Mouse (Mus musculus) midbrain, postnatal 0 days (tissue): ENCODE measurements around the gene Nudt19. TPM values are rescaled to one million over a fixed set of nuclear protein-coding genes. Genes with fewer than 3 reads are reported as not detected.
A peak's percentile ranks its signal among the peaks of the same experiment; 100 is the strongest.

Experiments used
- ATAC-seq: fragments of 200-750 bp; cut with Nextera tagmentation; 2 replicates; pipeline ENCODE4 v1.8.0; 2017; ENCODE audit warnings: moderate number of reproducible peaks, mild to moderate bottlenecking, moderate TSS enrichment, moderate library complexity; ENCODE audit not compliant: low FRiP score
- DNase-seq: peaks from one replicate; pipeline ENCODE4 v3.0.0-alpha.2; 2015; ENCODE audit warnings: low spot score
- H3K27ac ChIP-seq: fragments of 300-500 bp; sonication (generic); 2 replicates; pipeline ENCODE4 v1.5.1; 2014; ENCODE audit warnings: low read depth, mild to moderate bottlenecking, low read length, mixed read lengths
- H3K27me3 ChIP-seq: fragments of 300-500 bp; sonication (generic); 2 replicates; pipeline ENCODE4 v1.6.1; 2014; ENCODE audit warnings: low read length, control low read depth, mixed read lengths; ENCODE audit not compliant: insufficient read depth
- H3K36me3 ChIP-seq: fragments of 300-500 bp; sonication (generic); 2 replicates; pipeline ENCODE4 v1.6.1; 2014; ENCODE audit warnings: low read length, control low read depth, mixed read lengths; ENCODE audit not compliant: insufficient read depth
- H3K4me1 ChIP-seq: fragments of 300-500 bp; sonication (generic); 2 replicates; pipeline ENCODE4 v1.6.1; 2014; ENCODE audit warnings: mild to moderate bottlenecking, control low read depth, antibody characterized with exemption, low read length, mixed read lengths; ENCODE audit not compliant: insufficient read depth
- H3K4me2 ChIP-seq: fragments of 300-500 bp; sonication (generic); 2 replicates; pipeline ENCODE4 v1.6.1; 2014; ENCODE audit warnings: low read depth, mild to moderate bottlenecking, low read length, mixed read lengths; ENCODE audit not compliant: poor library complexity, severe bottlenecking
- H3K4me3 ChIP-seq: fragments of 300-500 bp; sonication (generic); 2 replicates; pipeline ENCODE4 v1.5.1; 2014; ENCODE audit warnings: low read depth, mild to moderate bottlenecking, low read length, moderate library complexity
- H3K9ac ChIP-seq: fragments of 300-500 bp; sonication (generic); replicated peaks from 2 replicates; pipeline ENCODE4 v1.6.1; 2014; ENCODE audit warnings: mild to moderate bottlenecking, low read length, moderate library complexity, mixed read lengths; ENCODE audit not compliant: poor library complexity, severe bottlenecking
- H3K9me3 ChIP-seq: fragments of 300-500 bp; sonication (generic); 2 replicates; pipeline ENCODE4 v1.6.1; 2016; ENCODE audit warnings: low read length, control low read depth
- CTCF ChIP-seq: IDR thresholded peaks from 2 replicates; pipeline ENCODE4 v1.5.1; 2016; ENCODE audit warnings: antibody characterized with exemption, mild to moderate bottlenecking
- WGBS: fragments of 180-500 bp; shearing (Covaris S2); extraction: QIAGEN DNeasy Blood & Tissue Kit; methylation state at CpG from one replicate; pipeline ENCODE4 v1.1.7; 2014; 5-methylcytosine and 5-hydroxymethylcytosine counted together
- polyA plus RNA-seq: library from polyadenylated mRNA; unstranded; fragments of >200 nt; fragmentation: Nextera tagmentation; extraction: Ambion mirVana; gene quantifications from 2 replicates; pipeline ENCODE4 v1.2.1, GENCODE M21; 2015
- total RNA-seq: library from RNA; depleted of rRNA; stranded (reverse); fragments of >200 nt; gene quantifications from 2 replicates; pipeline ENCODE4 v1.2.3, GENCODE M21; 2014

The Nudt19 gene
- total and polyA plus RNA-seq, 2 experiments from 2014 or later: 49.3 to 128 TPM

- Histone ChIP-seq H3K4me1 (peaks cover 8% of the 10 kb centered on the region), H3K27me3 (no peaks in the 10 kb centered on the region), H3K9me3 (no peaks in the 10 kb centered on the region), H3K4me3 (no peak overlapping the region), H3K9ac (no peak overlapping the region), H3K36me3 (peaks cover 25% of the 10 kb centered on the region), H3K4me2 (no peak overlapping the region), H3K27ac (no peak overlapping the region)
- no peak for TF ChIP-seq CTCF
- no peak for DNase-seq
- WGBS: 85% methylated on average over 10 of the region's 10 CpGs
- no peak for ATAC-seq
These were observed 34.7 kb upstream of the Nudt19 start for GRCm38 (mm10) chr7:35590731-35591191.

GRCm38 (mm10) chr7:35589485-35589884 is 33.4 kb upstream of the Nudt19 start:
- H3K9me3 ChIP-seq: no peaks in the 10 kb centered on the region
- no peak for DNase-seq
- 87% methylated on average over 7 of the region's 7 CpGs for WGBS
- TF ChIP-seq CTCF: no peak
- no peak overlapping the region for H3K27ac ChIP-seq
- no peak overlapping the region for H3K9ac ChIP-seq
- peaks cover 6% of the 10 kb centered on the region; the same call in 1 of the 2 replicates for H3K27me3 ChIP-seq
- ATAC-seq: no peak
- H3K4me2 ChIP-seq: no peak overlapping the region
- H3K36me3 ChIP-seq: peaks cover 18% of the 10 kb centered on the region
- H3K4me1 ChIP-seq: peaks cover 8% of the 10 kb centered on the region
- H3K4me3 ChIP-seq: no peak overlapping the region

GRCm38 (mm10) chr7:35588680-35589428 is 32.8 kb upstream of the Nudt19 start:
- H3K27me3 ChIP-seq: peaks cover 12% of the 10 kb centered on the region
- no peak overlapping the region for H3K4me2 ChIP-seq
- H3K4me3 ChIP-seq: no peak overlapping the region
- ATAC-seq (no peak), DNase-seq (no peak)
- 92% methylated on average over 9 of the region's 9 CpGs for WGBS
- no peaks in the 10 kb centered on the region for H3K9me3 ChIP-seq
- TF ChIP-seq CTCF: no peak
- peaks cover 16% of the 10 kb centered on the region for H3K36me3 ChIP-seq
- H3K27ac ChIP-seq: no peak overlapping the region
- H3K9ac ChIP-seq: no peak overlapping the region
- H3K4me1 ChIP-seq: peaks cover 8% of the 10 kb centered on the region

GRCm38 (mm10) chr7:35587728-35588127 is 31.6 kb upstream of the Nudt19 start:
- TF ChIP-seq CTCF: no peak
- DNase-seq: no peak
- peaks cover 8% of the 10 kb centered on the region for H3K4me1 ChIP-seq
- no peak overlapping the region for H3K27ac ChIP-seq
- no peak overlapping the region for H3K4me2 ChIP-seq
- ATAC-seq: no peak
- no peak overlapping the region for H3K4me3 ChIP-seq
- peaks cover 23% of the 10 kb centered on the region for H3K27me3 ChIP-seq
- no peak overlapping the region for H3K9ac ChIP-seq
- WGBS: 75% methylated on average over 5 of the region's 5 CpGs
- 0 out of 2 replicates have a peak, but pooled peaks cover 6% of the 10 kb centered on the region for H3K36me3 ChIP-seq
- H3K9me3 ChIP-seq: no peaks in the 10 kb centered on the region

GRCm38 (mm10) chr7:35586906-35587445 is 30.9 kb upstream of the Nudt19 start:
- Histone ChIP-seq H3K4me3 (peak overlapping the region; percentile 87), H3K4me2 (peak overlapping the region; percentile 77), H3K27ac (no peak overlapping the region), H3K4me1 (peaks cover 8% of the 10 kb centered on the region), H3K36me3 (no peaks in the 10 kb centered on the region), H3K9ac (peak overlapping the region; percentile 67; the same call in 1 of the 2 replicates), H3K27me3 (peaks cover 25% of the 10 kb centered on the region), H3K9me3 (no peaks in the 10 kb centered on the region)
- ATAC-seq (no peak), DNase-seq (no peak)
- WGBS: 24% methylated on average over 15 of the region's 15 CpGs
- no peak for TF ChIP-seq CTCF
